Mouse (Mus musculus) liver, postnatal 0 days (tissue): ENCODE measurements around the gene Sp2. TPM values are rescaled to one million over a fixed set of nuclear protein-coding genes. Genes with fewer than 3 reads are reported as not detected.

Source experiments
- ATAC-seq: fragments of 200-750 bp; cut with Nextera tagmentation; 2 replicates; pipeline ENCODE4 v1.8.0; 2017; ENCODE audit warnings: mild to moderate bottlenecking, moderate library complexity
- DNase-seq: peaks from one replicate; pipeline ENCODE4 v3.0.0-alpha.2; 2016
- H3K27ac ChIP-seq: fragments of 300-500 bp; sonication (generic); 2 replicates; pipeline ENCODE4 v1.5.1; 2014; ENCODE audit warnings: antibody characterized with exemption, moderate library complexity, mild to moderate bottlenecking, low read depth
- H3K27me3 ChIP-seq: fragments of 300-500 bp; sonication (generic); 2 replicates; pipeline ENCODE4 v1.6.1; 2014; ENCODE audit warnings: low read length, control low read depth, mixed read lengths; ENCODE audit not compliant: insufficient read depth
- H3K36me3 ChIP-seq: fragments of 300-500 bp; sonication (generic); replicated peaks from 2 replicates; pipeline ENCODE4 v1.6.1; 2014; ENCODE audit warnings: mild to moderate bottlenecking, control low read depth, low read length, moderate library complexity, mixed read lengths; ENCODE audit not compliant: insufficient read depth
- H3K4me1 ChIP-seq: fragments of 300-500 bp; sonication (generic); 2 replicates; pipeline ENCODE4 v1.6.1; 2014; ENCODE audit warnings: antibody characterized with exemption, mild to moderate bottlenecking, control low read depth; ENCODE audit not compliant: insufficient read depth
- H3K4me2 ChIP-seq: fragments of 300-500 bp; sonication (generic); 2 replicates; pipeline ENCODE4 v1.6.1; 2014; ENCODE audit warnings: low read depth, mild to moderate bottlenecking, low read length, moderate library complexity, mixed read lengths
- H3K4me3 ChIP-seq: fragments of 300-500 bp; sonication (generic); 2 replicates; pipeline ENCODE4 v1.5.1; 2014; ENCODE audit warnings: low read depth, low read length
- H3K9ac ChIP-seq: fragments of 300-500 bp; sonication (generic); replicated peaks from 2 replicates; pipeline ENCODE4 v1.6.1; 2014; ENCODE audit warnings: mild to moderate bottlenecking, moderate library complexity
- H3K9me3 ChIP-seq: fragments of 300-500 bp; sonication (generic); 2 replicates; pipeline ENCODE4 v1.6.1; 2016; ENCODE audit warnings: mild to moderate bottlenecking, control low read depth, low read length, mixed read lengths
- CTCF ChIP-seq: sonication (generic); IDR thresholded peaks from 2 replicates; pipeline ENCODE4 v1.5.1; 2016; ENCODE audit warnings: antibody characterized with exemption, low read depth
- EP300 ChIP-seq: IDR thresholded peaks from 2 replicates; pipeline ENCODE4 v1.6.1; 2016; ENCODE audit warnings: antibody characterized with exemption, low read depth, mild to moderate bottlenecking
- WGBS: fragments of 180-500 bp; shearing (Covaris S2); extraction: QIAGEN DNeasy Blood & Tissue Kit; methylation state at CpG from one replicate; pipeline ENCODE4 v1.1.7; 2014; ENCODE audit not compliant: insufficient replicate concordance; 5-methylcytosine and 5-hydroxymethylcytosine counted together
- polyA plus RNA-seq: library from polyadenylated mRNA; unstranded; fragments of >200 nt; fragmentation: Nextera tagmentation; extraction: Ambion mirVana; gene quantifications from 2 replicates; pipeline ENCODE4 v1.2.1, GENCODE M21; 2015

Sp2 gene
- polyA plus RNA-seq, 1 experiment from 2014 or later: 6.8 TPM

DNA sequence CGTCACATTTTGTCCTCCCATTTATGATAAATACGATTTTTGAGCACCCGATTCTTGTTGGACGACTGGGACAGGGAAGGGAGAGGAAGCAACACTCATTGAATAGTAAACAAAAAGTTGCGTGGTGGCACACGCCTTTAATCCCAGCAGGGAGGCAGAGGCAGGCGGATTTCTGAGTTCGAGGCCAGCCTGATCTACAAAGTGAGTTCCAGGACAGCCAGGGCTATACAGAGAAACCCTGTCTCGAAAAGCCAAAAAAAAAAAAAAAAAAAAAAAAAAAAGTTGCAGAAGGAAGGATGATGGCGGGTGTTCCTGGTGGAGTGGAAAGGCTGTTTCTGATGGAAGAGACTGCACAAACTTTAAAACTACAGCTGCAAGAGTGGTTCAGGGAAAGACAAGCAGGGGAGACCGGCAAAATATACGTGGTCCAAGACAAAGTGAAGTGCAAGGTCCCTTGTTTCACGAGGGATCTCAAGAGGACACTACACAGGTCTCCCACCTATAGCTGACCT lies 65.8 kb downstream of the Sp2 start:
- Histone ChIP-seq H3K27me3 (no peaks in the 10 kb centered on the region), H3K9ac (peak overlapping the region; percentile 58), H3K9me3 (no peaks in the 10 kb centered on the region), H3K27ac (peak overlapping the region; percentile 80), H3K4me1 (peaks cover 35% of the 10 kb centered on the region), H3K36me3 (peaks cover 3% of the 10 kb centered on the region), H3K4me3 (peak overlapping the region; percentile 28), H3K4me2 (peak overlapping the region; percentile 91)
- ATAC-seq (peak; percentile 3), DNase-seq (no peak)
- 22% methylated on average over 13 of the region's 13 CpGs for WGBS
- TF ChIP-seq EP300 (no peak), CTCF (no peak)

DNA sequence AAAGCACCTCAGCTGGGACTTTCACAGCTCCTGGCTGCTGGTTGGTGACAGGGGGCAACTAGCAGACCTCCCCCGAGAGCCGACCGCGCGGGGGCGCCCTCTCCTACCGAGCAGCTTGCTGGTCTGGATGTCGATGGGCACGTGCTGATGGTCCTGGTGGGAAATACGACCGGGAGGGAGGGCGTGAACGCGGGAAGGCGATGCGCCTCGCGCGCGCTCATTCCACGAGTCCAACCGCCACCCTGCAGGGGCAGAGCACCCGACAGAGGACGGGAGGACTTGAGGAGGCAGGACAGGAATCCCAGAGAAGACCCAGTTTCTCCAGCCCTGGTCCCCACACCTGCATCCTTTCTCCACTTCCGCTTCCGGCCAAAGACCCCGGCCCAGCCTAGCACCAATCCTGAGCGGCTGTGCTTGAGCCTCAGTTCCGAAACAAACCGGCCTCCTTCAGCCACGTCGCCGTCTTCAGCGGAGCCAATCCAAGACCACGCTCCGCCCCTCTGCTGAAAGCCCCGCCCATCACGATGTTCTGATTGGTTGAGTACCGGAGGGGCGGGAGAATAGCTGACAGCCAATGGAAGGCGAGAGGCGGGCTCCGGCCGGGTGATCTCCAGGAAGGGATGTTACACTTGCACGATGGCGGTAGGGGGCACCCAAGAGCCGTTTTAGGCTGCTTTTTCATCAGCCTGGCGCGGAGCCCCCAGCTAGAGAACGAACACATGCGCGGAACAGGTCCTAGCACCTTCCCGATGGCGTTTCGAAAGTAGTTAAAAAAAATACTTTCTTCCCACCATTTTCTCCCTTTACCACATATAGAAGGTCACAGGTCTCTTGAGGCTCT lies 66.5 kb downstream of the Sp2 start, which contains the start of gene Cdk5rap3:
TSS of gene Cdk5rap3 (minus strand) at position 453 of the 841 bp plus-strand sequence.
- 0% methylated on average over 55 of the region's 55 CpGs for WGBS
- peak; percentile 97 for TF ChIP-seq CTCF
- TF ChIP-seq EP300: peak; percentile 82
- Histone ChIP-seq H3K27me3 (no peaks in the 10 kb centered on the region), H3K36me3 (peaks cover 9% of the 10 kb centered on the region), H3K4me1 (peaks cover 35% of the 10 kb centered on the region), H3K27ac (peak within 1 kb of the TSS; percentile 88), H3K9me3 (no peaks in the 10 kb centered on the region), H3K4me3 (peak within 1 kb of the TSS; percentile 63), H3K4me2 (peak within 1 kb of the TSS; percentile 91), H3K9ac (peak within 1 kb of the TSS; percentile 75)
- peak; percentile 100 for DNase-seq
- peak; percentile 91 for ATAC-seq

DNA sequence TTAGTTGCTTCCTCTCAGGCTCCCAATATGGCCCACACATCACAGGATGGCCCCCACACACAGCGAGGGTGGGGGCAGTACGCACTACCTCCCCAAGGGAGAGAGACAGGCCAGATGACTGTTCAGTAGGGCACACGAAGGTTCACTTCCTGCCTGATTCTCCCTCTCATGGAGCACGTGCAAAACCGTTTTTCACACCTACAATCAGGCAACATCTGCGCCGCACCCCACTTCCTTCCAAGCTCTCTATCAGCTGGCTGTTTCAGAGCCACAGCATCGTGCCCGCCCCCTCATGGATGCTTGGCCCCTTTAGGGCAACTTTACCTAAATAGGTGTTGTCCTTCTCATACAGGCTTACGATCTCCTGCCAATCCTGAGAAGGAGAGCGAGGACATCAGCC lies 70.1 kb downstream of the Sp2 start:
- DNase-seq (no peak), ATAC-seq (no peak)
- 56% methylated on average over 11 of the region's 11 CpGs for WGBS
- TF ChIP-seq CTCF: no peak
- no peak overlapping the region for H3K9ac ChIP-seq
- no peaks in the 10 kb centered on the region for H3K27me3 ChIP-seq
- peaks cover 14% of the 10 kb centered on the region for H3K4me1 ChIP-seq
- H3K9me3 ChIP-seq: no peaks in the 10 kb centered on the region
- H3K4me3 ChIP-seq: no peak overlapping the region
- H3K4me2 ChIP-seq: no peak overlapping the region
- no peak overlapping the region for H3K27ac ChIP-seq
- H3K36me3 ChIP-seq: peaks cover 37% of the 10 kb centered on the region

DNA sequence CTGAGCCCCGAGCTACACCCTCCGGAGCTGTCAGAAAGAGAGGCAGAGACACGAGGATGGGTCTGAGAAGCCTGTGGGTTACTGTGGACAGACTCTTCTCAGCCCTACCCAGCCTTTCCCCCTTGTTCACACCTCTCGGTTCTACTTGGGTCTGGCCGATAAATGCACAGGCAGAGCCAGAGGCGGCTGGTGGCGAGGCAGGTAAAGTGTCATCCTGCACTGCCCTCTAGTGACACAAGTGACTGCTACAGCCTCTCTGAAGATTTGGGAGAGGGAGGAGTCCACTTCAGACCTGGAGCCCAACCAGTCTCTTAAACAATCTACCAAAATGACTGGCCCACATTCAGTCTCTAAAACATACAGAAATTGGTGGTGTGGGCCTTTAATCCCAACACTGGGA lies 72.8 kb downstream of the Sp2 start:
- Histone ChIP-seq H3K9ac (no peak overlapping the region), H3K4me1 (peaks cover 2% of the 10 kb centered on the region), H3K9me3 (no peaks in the 10 kb centered on the region), H3K27me3 (no peaks in the 10 kb centered on the region), H3K4me3 (no peak overlapping the region), H3K27ac (no peak overlapping the region), H3K36me3 (peaks cover 37% of the 10 kb centered on the region), H3K4me2 (no peak overlapping the region)
- 39% methylated on average over 7 of the region's 7 CpGs for WGBS
- peak; percentile 79 for DNase-seq
- TF ChIP-seq EP300 (no peak), CTCF (peak; percentile 89)
- ATAC-seq: peak; percentile 71

DNA sequence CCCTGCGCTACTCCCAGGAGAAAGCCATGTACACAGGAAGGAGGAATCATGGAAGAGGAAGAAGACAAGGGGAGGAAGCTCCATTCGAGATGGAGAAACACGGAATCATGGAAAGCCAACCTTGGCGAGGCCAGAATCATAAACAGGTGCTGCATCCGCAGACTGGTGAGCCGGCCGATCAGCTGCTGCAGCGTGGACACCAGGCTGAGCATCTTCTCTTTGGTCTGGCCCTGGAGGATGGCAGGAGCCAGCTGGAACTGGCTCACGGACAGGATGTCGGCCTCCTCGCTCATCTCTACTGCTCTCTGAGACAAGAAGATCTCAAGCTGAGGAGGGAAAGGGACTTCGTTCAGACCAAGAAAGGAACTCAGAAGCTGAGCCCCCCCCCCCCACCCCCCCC lies 74.2 kb downstream of the Sp2 start:
- Histone ChIP-seq H3K36me3 (peaks cover 37% of the 10 kb centered on the region), H3K9me3 (no peaks in the 10 kb centered on the region), H3K4me2 (no peak overlapping the region), H3K9ac (no peak overlapping the region), H3K4me1 (no peaks in the 10 kb centered on the region; the same call in 1 of the 2 replicates), H3K27me3 (no peaks in the 10 kb centered on the region), H3K27ac (no peak overlapping the region), H3K4me3 (no peak overlapping the region)
- 86% methylated on average over 12 of the region's 12 CpGs for WGBS
- ATAC-seq: no peak
- no peak for TF ChIP-seq CTCF
- TF ChIP-seq EP300: no peak
- no peak for DNase-seq

DNA sequence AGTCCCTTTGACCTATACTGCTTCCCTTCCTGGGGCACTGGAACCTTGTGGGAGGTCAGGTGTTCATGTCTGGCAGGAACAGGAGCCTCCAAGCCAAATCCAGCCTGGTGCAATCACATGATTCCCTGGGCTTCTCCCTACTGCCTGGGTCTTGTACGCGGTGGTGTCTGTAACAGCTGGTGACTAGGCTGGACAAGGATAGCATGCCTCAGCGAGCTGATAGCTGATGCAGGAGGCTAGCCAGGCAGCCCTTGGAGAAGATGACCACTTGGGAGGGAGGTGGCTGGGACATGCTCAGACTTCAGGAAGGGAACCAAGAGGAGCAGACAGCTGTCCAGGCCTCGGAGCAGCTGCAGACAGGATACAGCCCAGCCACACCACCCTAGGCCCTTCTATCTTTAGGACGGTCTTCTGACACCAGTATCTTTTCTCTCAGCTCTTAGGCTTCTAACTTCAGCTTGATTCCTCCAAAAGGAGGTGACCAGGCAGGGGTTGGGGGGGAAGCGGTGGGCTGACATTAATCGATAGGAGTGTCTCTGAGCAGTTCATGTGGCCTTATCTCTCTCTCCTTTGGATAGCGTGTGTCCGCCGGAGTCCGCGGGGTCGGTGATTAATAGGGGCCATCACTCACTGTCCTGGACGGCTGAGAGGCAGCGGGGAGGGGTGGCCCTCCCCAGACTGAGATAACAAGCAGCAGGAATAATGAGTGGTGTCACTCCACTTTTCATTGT lies 76.2 kb downstream of the Sp2 start:
- H3K4me1 ChIP-seq: no peaks in the 10 kb centered on the region; the same call in 1 of the 2 replicates
- 56% methylated on average over 15 of the region's 15 CpGs for WGBS
- H3K4me2 ChIP-seq: no peak overlapping the region
- H3K4me3 ChIP-seq: no peak overlapping the region
- H3K9me3 ChIP-seq: no peaks in the 10 kb centered on the region
- DNase-seq (no peak), ATAC-seq (no peak)
- TF ChIP-seq CTCF (no peak), EP300 (no peak)
- H3K9ac ChIP-seq: no peak overlapping the region
- H3K36me3 ChIP-seq: peaks cover 31% of the 10 kb centered on the region
- H3K27ac ChIP-seq: no peak overlapping the region
- no peaks in the 10 kb centered on the region for H3K27me3 ChIP-seq

Other genes starting within 250 kb of the Sp2 start
- 7.0 and 7.5 TPM in 2 replicates for gene Snx11, start 205.4 kb downstream of the Sp2 start, polyA plus RNA-seq
- 20.7 and 24.9 TPM in 2 replicates for gene Cbx1, start 193.8 kb downstream of the Sp2 start, polyA plus RNA-seq
- 17.6 and 22.1 TPM in 2 replicates for gene Nfe2l1, start 153.0 kb downstream of the Sp2 start, polyA plus RNA-seq
- 51.0 and 55.5 TPM in 2 replicates for gene Copz2, start 133.1 kb downstream of the Sp2 start, polyA plus RNA-seq
- gene Cdk5rap3, start 66.5 kb downstream of the Sp2 start, polyA plus RNA-seq: 38.3 and 38.4 TPM in 2 replicates
- 10.1 and 13.9 TPM in 2 replicates for gene Prr15l, start 54.9 kb downstream of the Sp2 start, polyA plus RNA-seq
- 271 and 273 TPM in 2 replicates for gene Pnpo, start 39.0 kb downstream of the Sp2 start, polyA plus RNA-seq
- 0.06 and 0.07 TPM in 2 replicates for gene Sp6, start 30.4 kb upstream of the Sp2 start, polyA plus RNA-seq
- gene Scrn2, start 47.0 kb upstream of the Sp2 start, polyA plus RNA-seq: 20.6 and 21.2 TPM in 2 replicates
- gene Lrrc46, start 58.4 kb upstream of the Sp2 start, polyA plus RNA-seq: 0.65 and 0.73 TPM in 2 replicates
- 34.1 and 34.5 TPM in 2 replicates for gene Mrpl10, start 58.6 kb upstream of the Sp2 start, polyA plus RNA-seq
- 1.8 and 2.4 TPM in 2 replicates for gene Osbpl7, start 67.7 kb upstream of the Sp2 start, polyA plus RNA-seq
- 0.27 and 0.37 TPM in 2 replicates for gene Tbx21, start 132.4 kb upstream of the Sp2 start, polyA plus RNA-seq
- 1.6 and 1.8 TPM in 2 replicates for gene Tbkbp1, start 168.5 kb upstream of the Sp2 start, polyA plus RNA-seq
- gene Kpnb1, start 204.9 kb upstream of the Sp2 start, polyA plus RNA-seq: 12.1 and 12.3 TPM in 2 replicates